Mouse (Mus musculus) fibroblast of lung, adult 2 months (primary cell): ENCODE measurements at regions not wholly inside any gene's neighbourhood (a gene's known extent, or its start where the extent isn't known, plus 50 kb on each side); places are given as distances from the start of the nearest gene placed in this dataset.

ENCODE experiments used
- DNase-seq: peaks from one replicate; pipeline ENCODE4 v3.0.0-alpha.2; 2011; ENCODE audit warnings: low read depth

- no peak for DNase-seq
Observed at GRCm38 (mm10) chr5:103305716-103306447, 94.7 kb upstream of the Mapk10 start.

GRCm38 (mm10) chr5:103304975-103305374 lies 93.8 kb upstream of the Mapk10 start:
- no peak for DNase-seq

- no peak for DNase-seq
Observed at GRCm38 (mm10) chr5:103302744-103303143, 91.6 kb upstream of the Mapk10 start.

GRCm38 (mm10) chr5:103301303-103301702 lies 90.2 kb upstream of the Mapk10 start:
- DNase-seq: no peak

GRCm38 (mm10) chr5:103293953-103294352 lies 82.8 kb upstream of the Mapk10 start:
- DNase-seq: no peak

- DNase-seq: no peak
Observed at GRCm38 (mm10) chr5:103291691-103292090, 80.6 kb upstream of the Mapk10 start.

GRCm38 (mm10) chr5:103291219-103291618 lies 80.1 kb upstream of the Mapk10 start:
- DNase-seq: no peak

- no peak for DNase-seq
Observed at GRCm38 (mm10) chr5:103269206-103269605, 58.1 kb upstream of the Mapk10 start.

- DNase-seq: no peak
Observed at GRCm38 (mm10) chr5:103264903-103265302, 53.8 kb upstream of the Mapk10 start.

GRCm38 (mm10) chr5:103261406-103261805 lies 50.3 kb upstream of the Mapk10 start:
- no peak for DNase-seq
